Mouse (Mus musculus) hindbrain, embryonic 10.5 days (tissue): ENCODE results near the gene Rae1. TPM values are rescaled to one million over a fixed set of nuclear protein-coding genes. Genes with fewer than 3 reads are reported as not detected.

ENCODE experiments used
- DNase-seq: peaks from one replicate; pipeline ENCODE4 v3.0.0-alpha.2; 2017; ENCODE audit warnings: low spot score
- H3K27ac ChIP-seq: fragments of 300-500 bp; sonication (generic); 2 replicates; pipeline ENCODE4 v1.5.1; 2016; ENCODE audit warnings: mild to moderate bottlenecking, moderate library complexity
- H3K27me3 ChIP-seq: fragments of 300-500 bp; sonication (generic); 2 replicates; pipeline ENCODE4 v1.6.1; 2016; ENCODE audit warnings: mild to moderate bottlenecking; ENCODE audit not compliant: poor library complexity, insufficient read depth, severe bottlenecking
- H3K36me3 ChIP-seq: fragments of 300-500 bp; sonication (generic); 2 replicates; pipeline ENCODE4 v1.6.1; 2016; ENCODE audit warnings: mild to moderate bottlenecking, moderate library complexity
- H3K4me1 ChIP-seq: fragments of 300-500 bp; sonication (generic); replicated peaks from 2 replicates; pipeline ENCODE4 v1.6.1; 2016; ENCODE audit warnings: mild to moderate bottlenecking
- H3K4me3 ChIP-seq: fragments of 300-500 bp; sonication (generic); 2 replicates; pipeline ENCODE4 v1.5.1; 2016; ENCODE audit warnings: mild to moderate bottlenecking, moderate library complexity
- H3K9me3 ChIP-seq: fragments of 300-500 bp; sonication (generic); 2 replicates; pipeline ENCODE4 v1.6.1; 2016; ENCODE audit warnings: mild to moderate bottlenecking, moderate library complexity
- WGBS: fragments of 180-500 bp; shearing (Covaris S2); methylation state at CpG from one replicate; pipeline ENCODE4 v1.1.7; 2016; 5-methylcytosine and 5-hydroxymethylcytosine counted together
- polyA plus RNA-seq: library from polyadenylated mRNA; unstranded; fragments of >200 nt; fragmentation: Nextera tagmentation; extraction: Ambion mirVana; gene quantifications from 2 replicates; pipeline ENCODE4 v1.2.1, GENCODE M21; 2016

The Rae1 gene
- 158 and 162 TPM in 2 replicates for polyA plus RNA-seq

- peak within 1 kb of the TSS; percentile 96 for H3K27ac ChIP-seq
- H3K4me1 ChIP-seq, result peaks cover 23% of the 10 kb centered on the region
- under 1% methylated on average over 45 of the region's 45 CpGs for WGBS
- H3K9me3 ChIP-seq, result no peaks in the 10 kb centered on the region
- peak; percentile 99 for DNase-seq
- peak within 1 kb of the TSS; percentile 94 for H3K4me3 ChIP-seq
- peaks cover 36% of the 10 kb centered on the region for H3K36me3 ChIP-seq
- H3K27me3 ChIP-seq, result peaks cover 5% of the 10 kb centered on the region; the same call in 1 of the 2 replicates
Measured at GRCm38 (mm10) chr2:172999630-173000284, at the start of gene Rae1. Gene Rae1 (plus strand): TSS chr2:173000117.

GRCm38 (mm10) chr2:172950119-172950676, 49.7 kb upstream of the Rae1 start:
- H3K9me3 ChIP-seq, result no peaks in the 10 kb centered on the region; the same call in 1 of the 2 replicates
- no peak overlapping the region for H3K4me3 ChIP-seq
- 66% methylated on average over 9 of the region's 9 CpGs for WGBS
- H3K27ac ChIP-seq, result peak overlapping the region; percentile 40
- no peaks in the 10 kb centered on the region for H3K36me3 ChIP-seq
- H3K4me1 ChIP-seq, result peaks cover 17% of the 10 kb centered on the region
- H3K27me3 ChIP-seq, result peaks cover 35% of the 10 kb centered on the region
- no peak for DNase-seq

GRCm38 (mm10) chr2:172950722-172951121, 49.2 kb upstream of the Rae1 start:
- no peak for DNase-seq
- Histone ChIP-seq H3K4me3 (no peak overlapping the region), H3K4me1 (peaks cover 17% of the 10 kb centered on the region), H3K27me3 (peaks cover 30% of the 10 kb centered on the region), H3K27ac (no peak overlapping the region), H3K9me3 (no peaks in the 10 kb centered on the region; the same call in 1 of the 2 replicates), H3K36me3 (no peaks in the 10 kb centered on the region)
- 39% methylated on average over 11 of the region's 11 CpGs for WGBS

GRCm38 (mm10) chr2:172951976-172952375, 47.9 kb upstream of the Rae1 start:
- Histone ChIP-seq H3K4me1 (peaks cover 17% of the 10 kb centered on the region), H3K27me3 (peaks cover 21% of the 10 kb centered on the region), H3K36me3 (no peaks in the 10 kb centered on the region), H3K4me3 (no peak overlapping the region), H3K9me3 (peaks cover 10% of the 10 kb centered on the region), H3K27ac (no peak overlapping the region)
- WGBS, result 85% methylated on average over 2 of the region's 2 CpGs
- DNase-seq, result no peak

- Histone ChIP-seq H3K27me3 (no peaks in the 10 kb centered on the region; the same call in 1 of the 2 replicates), H3K4me1 (peaks cover 30% of the 10 kb centered on the region), H3K9me3 (peaks cover 20% of the 10 kb centered on the region), H3K36me3 (no peaks in the 10 kb centered on the region), H3K4me3 (no peak overlapping the region), H3K27ac (peak overlapping the region; percentile 74)
- peak; percentile 48 for DNase-seq
- WGBS, result 10% methylated on average over 5 of the region's 5 CpGs
Measured at GRCm38 (mm10) chr2:172958579-172958978, 41.3 kb upstream of the Rae1 start.

- peaks cover 20% of the 10 kb centered on the region for H3K9me3 ChIP-seq
- H3K27ac ChIP-seq, result peak overlapping the region; percentile 74
- H3K27me3 ChIP-seq, result no peaks in the 10 kb centered on the region; the same call in 1 of the 2 replicates
- no peaks in the 10 kb centered on the region for H3K36me3 ChIP-seq
- peaks cover 32% of the 10 kb centered on the region for H3K4me1 ChIP-seq
- no peak for DNase-seq
- no peak overlapping the region for H3K4me3 ChIP-seq
- WGBS, result 49% methylated on average over 13 of the region's 13 CpGs
Measured at GRCm38 (mm10) chr2:172959006-172959768, 40.7 kb upstream of the Rae1 start.

- Histone ChIP-seq H3K9me3 (peaks cover 20% of the 10 kb centered on the region), H3K4me1 (peaks cover 37% of the 10 kb centered on the region), H3K27me3 (no peaks in the 10 kb centered on the region; the same call in 1 of the 2 replicates), H3K36me3 (no peaks in the 10 kb centered on the region), H3K4me3 (no peak overlapping the region), H3K27ac (no peak overlapping the region)
- 89% methylated on average over 3 of the region's 3 CpGs for WGBS
- no peak for DNase-seq
Measured at GRCm38 (mm10) chr2:172960350-172960749, 39.6 kb upstream of the Rae1 start.

- DNase-seq, result no peak
- Histone ChIP-seq H3K36me3 (no peaks in the 10 kb centered on the region), H3K4me1 (peaks cover 42% of the 10 kb centered on the region), H3K27ac (no peak overlapping the region), H3K27me3 (no peaks in the 10 kb centered on the region; the same call in 1 of the 2 replicates), H3K4me3 (no peak overlapping the region), H3K9me3 (peaks cover 18% of the 10 kb centered on the region)
- WGBS, result 52% methylated on average over 6 of the region's 6 CpGs
Measured at GRCm38 (mm10) chr2:172961211-172961610, 38.7 kb upstream of the Rae1 start.

GRCm38 (mm10) chr2:172965249-172965648, 34.7 kb upstream of the Rae1 start:
- Histone ChIP-seq H3K4me3 (no peak overlapping the region), H3K27ac (peak overlapping the region; percentile 53; the same call in 1 of the 2 replicates), H3K27me3 (no peaks in the 10 kb centered on the region; the same call in 1 of the 2 replicates), H3K9me3 (0 out of 2 replicates have a peak, but pooled peaks cover 4% of the 10 kb centered on the region), H3K36me3 (no peaks in the 10 kb centered on the region), H3K4me1 (peaks cover 23% of the 10 kb centered on the region)
- DNase-seq, result no peak
- WGBS, result 43% methylated on average over 11 of the region's 11 CpGs

- H3K27ac ChIP-seq, result no peak overlapping the region
- 86% methylated on average over 5 of the region's 5 CpGs for WGBS
- H3K4me1 ChIP-seq, result peaks cover 18% of the 10 kb centered on the region
- DNase-seq, result no peak
- H3K27me3 ChIP-seq, result no peaks in the 10 kb centered on the region; the same call in none of the 2 replicates
- H3K4me3 ChIP-seq, result no peak overlapping the region
- H3K36me3 ChIP-seq, result no peaks in the 10 kb centered on the region
- no peaks in the 10 kb centered on the region for H3K9me3 ChIP-seq
Measured at GRCm38 (mm10) chr2:172966480-172966879, 33.4 kb upstream of the Rae1 start.

GRCm38 (mm10) chr2:172971865-172972264, 28.1 kb upstream of the Rae1 start:
- Histone ChIP-seq H3K9me3 (no peaks in the 10 kb centered on the region), H3K36me3 (no peaks in the 10 kb centered on the region), H3K27ac (no peak overlapping the region), H3K4me1 (peaks cover 25% of the 10 kb centered on the region), H3K4me3 (no peak overlapping the region), H3K27me3 (peaks cover 4% of the 10 kb centered on the region; the same call in 1 of the 2 replicates)
- DNase-seq, result no peak
- 85% methylated on average over 2 of the region's 2 CpGs for WGBS

- no peaks in the 10 kb centered on the region for H3K36me3 ChIP-seq
- WGBS, result 19% methylated on average over 7 of the region's 7 CpGs
- H3K4me1 ChIP-seq, result peaks cover 41% of the 10 kb centered on the region
- 0 out of 2 replicates have a peak overlapping the region, but pooled peaks have one; percentile 18 for H3K27ac ChIP-seq
- no peaks in the 10 kb centered on the region for H3K9me3 ChIP-seq
- DNase-seq, result no peak
- H3K27me3 ChIP-seq, result peaks cover 19% of the 10 kb centered on the region
- no peak overlapping the region for H3K4me3 ChIP-seq
Measured at GRCm38 (mm10) chr2:172973806-172974565, 25.9 kb upstream of the Rae1 start.
